Mouse (Mus musculus): ENCODE measurements around the gene Dxo.
A peak's percentile ranks its signal among the peaks of the same experiment; 100 is the strongest.
"Not testable (repeated sequence)": the region's sequence is repeated elsewhere in the genome, so short reads cannot be mapped to it uniquely, and the experiment has no call there.

Dxo gene

DNA sequence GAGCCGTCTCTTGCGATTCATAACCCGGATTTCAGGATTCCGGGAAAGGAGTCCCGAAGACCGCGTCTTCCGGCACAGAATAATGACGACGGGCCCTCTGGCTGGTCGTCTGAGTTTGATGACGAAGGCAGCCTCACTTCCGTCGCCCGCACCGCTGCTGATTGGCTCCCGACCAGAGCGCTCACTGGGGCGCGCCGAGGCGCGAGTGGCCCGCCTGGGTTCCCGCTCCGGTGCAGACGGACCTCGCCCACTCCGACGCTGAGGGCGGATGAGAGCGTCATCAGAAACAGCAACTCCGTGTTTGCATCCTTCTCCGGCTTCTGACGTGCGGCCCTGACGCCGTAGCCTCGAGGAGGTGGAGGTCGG, at the start of gene Dxo, which contains the start of gene Stk19:
Gene Dxo (plus strand): TSS at position 164 of the 366 bp plus-strand sequence.
Gene Stk19 (minus strand): TSS at position 90 of the 366 bp plus-strand sequence.
- DNase-seq (ENCODE audit: extremely low spot score, low read depth, low spot score): peak; percentile 93

DNA sequence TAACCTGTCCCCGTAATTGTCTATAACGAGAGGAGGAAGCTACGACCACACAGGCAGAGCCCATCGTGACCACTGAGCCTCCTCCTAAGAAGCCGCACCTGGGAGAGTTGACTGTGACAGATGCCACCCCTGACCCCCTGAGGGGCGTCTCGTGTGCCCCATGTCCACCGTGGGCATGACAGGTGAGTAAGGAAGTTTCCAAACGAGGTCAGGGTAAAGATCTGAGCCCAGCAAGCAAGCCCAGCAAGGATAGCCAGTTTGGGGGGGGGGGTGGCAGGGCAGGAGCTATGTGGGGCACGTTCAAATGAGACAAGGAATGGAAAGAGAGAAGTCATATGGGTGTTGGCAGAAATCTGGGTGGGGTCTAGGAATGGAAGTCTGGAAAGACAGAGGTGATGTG, 41.8 kb upstream of the Dxo start:
- no peak for DNase-seq (ENCODE audit: extremely low spot score, low read depth, low spot score)

DNA sequence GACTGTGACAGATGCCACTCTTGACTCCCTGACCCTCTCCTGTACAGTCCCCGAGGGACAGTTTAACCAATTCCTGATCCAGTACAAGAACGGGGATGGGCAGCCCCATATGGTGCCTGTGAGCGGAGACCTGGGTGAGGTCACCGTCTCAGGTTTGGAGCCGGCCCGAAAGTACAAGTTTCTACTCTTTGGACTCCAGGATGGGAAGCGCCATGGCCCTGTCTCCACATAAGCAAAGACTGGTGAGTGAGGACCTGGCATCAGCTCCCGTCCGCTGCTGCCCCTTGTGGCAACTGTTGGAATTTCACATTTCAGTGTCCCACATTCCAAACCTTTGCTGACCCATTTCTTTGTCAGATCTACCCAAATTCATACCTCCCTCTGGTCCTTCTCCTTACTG, 41.2 kb upstream of the Dxo start:
- DNase-seq (ENCODE audit: extremely low spot score, low read depth, low spot score): no peak

DNA sequence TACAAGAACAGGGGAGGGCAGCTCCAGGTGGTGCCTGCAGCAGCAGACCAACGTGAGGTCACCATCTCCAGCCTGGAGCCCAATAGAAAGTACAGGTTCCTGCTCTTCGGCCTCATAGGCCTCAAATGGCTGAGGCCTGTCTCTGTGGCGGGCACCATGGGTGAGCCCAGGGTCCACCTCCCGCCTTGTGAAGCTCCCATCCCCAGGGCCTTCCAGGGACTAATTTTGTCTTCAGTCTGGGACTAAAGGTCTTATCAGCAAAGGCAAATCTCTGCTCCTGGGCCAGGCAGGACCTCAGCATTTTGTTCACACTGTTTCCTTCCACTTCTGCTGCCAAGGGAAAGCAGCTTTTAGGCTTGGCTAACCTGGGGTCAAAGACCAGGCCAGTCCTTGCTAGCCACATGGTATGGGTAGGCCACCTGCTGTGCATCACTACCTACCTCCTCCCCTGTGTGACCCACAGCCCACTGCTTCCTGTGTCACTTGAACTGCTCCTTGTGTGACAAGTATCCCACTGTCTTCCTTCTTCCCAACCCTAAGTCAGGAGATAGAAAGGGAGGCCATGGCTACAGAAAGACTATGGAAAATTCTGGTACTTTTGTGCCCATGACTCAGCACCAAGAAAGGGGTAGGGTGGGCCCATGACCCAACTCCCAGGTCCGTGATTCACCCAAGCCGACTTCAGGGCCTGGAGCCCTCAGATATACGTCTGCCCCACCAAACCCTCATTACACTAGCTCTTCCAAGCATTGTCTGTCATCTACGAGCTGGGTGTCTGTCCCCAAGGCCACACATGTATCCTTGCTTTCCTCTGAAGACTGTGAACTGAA, 40.3 kb upstream of the Dxo start:
- no peak for DNase-seq (ENCODE audit: extremely low spot score, low read depth, low spot score)

DNA sequence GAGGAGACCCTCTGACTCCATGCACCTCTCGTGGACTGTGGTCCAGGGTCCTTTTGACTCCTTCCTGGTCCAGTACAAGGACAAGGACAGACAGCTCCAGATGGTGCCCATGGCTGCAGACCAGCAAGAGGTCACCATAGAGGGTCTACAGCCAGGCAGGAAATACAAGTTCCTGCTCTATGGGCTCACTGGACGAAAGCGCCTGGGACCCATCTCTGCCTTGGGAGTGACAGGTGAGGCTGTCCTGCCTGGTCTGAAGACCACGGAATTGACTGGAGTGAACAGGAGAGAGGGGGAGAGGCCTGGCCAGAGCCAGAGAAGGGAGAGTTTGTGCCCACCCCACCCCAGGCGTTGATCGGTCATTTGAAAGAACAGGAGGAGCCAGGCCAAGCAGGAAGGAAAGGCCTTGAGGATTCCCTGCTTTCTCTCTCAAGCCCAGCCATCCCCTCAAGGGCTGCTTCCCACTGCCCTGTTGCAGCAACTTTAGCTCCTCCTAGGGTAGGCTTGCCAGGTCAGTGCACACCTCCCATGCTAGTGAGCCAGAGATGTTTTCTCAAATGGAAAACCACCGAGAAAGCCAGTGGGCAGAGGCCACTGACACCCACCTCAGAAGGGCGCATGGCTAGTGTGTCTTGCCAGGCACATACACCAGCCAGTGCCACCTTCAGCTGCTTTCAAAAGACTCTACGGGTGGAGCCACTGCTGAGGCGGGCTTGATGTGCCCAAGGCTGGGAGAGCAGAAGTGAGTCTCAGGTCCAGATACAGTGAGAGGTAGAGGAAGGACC, 39.4 kb upstream of the Dxo start:
- DNase-seq (ENCODE audit: extremely low spot score, low read depth, low spot score): not testable (repeated sequence)

DNA sequence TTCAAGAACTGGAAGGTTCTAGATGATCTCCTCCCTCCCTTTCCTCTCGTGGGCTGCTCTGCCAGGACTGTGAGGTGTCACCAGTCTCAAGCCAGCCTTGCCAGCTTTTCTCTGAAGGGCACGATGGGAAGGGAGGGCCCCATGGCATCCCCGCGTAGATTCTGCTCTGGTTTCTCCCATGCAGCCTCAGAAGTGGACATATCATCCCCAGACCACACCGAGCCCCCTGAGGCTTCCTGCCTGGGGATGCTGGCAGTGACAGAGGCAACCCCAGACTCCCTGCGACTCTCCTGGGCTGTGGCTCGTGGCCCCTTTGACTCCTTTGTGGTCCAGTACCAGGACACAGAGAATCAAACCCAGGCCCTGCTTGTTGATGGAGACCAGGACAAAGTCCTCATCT, 38.7 kb upstream of the Dxo start:
- DNase-seq (ENCODE audit: extremely low spot score, low read depth, low spot score): not testable (repeated sequence)

DNA sequence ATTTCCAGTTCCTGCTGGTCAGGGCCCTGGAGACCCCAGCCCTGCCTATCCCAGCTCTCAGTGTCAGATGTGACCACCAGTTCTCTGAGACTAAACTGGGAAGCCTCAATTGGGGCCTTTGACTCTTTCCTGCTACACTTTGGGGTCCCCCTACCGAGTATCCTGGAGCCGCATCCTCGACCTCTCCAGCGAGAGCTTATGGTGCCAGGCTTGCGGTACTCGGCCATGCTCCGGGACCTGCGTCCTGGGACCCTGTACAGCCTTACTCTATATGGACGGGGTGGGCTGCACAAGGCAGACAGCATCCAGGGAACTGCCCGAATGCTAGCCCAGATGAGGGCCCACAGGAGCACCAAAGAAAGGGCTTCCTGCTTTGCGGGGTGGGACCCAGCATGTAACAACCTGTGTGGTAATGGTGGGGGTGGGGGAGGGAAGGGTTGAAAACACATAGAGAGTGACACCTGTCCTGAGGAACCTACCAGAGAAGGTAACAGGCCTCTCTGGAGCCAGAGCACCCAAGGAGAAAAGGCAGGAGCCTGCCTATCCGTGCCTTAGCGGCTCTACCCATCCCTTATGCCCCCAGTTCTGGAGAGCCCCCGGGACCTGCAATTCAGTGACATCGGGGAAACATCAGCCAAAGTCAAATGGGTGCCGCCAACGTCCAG, 37.8 kb upstream of the Dxo start:
- DNase-seq (ENCODE audit: extremely low spot score, low read depth, low spot score): no peak

DNA sequence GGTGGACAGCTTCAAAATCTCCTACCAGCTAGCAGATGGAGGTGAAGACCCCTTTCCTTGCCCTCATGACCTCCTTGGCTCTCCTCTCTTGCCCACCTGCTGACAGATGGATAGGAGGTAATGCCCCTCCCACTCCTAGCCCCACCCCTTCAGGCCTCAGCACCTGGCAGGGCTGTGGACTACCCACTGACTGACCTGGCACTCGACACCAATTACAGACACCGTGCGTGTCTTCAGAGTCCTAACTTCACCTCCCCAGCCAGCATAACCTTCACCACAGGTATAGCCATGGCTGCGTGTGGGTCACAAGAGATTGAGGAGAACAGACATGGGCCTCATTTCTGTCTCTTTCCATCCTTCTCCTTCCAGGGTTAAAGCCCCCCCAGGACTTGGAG, 37.3 kb upstream of the Dxo start:
- no peak for DNase-seq (ENCODE audit: extremely low spot score, low read depth, low spot score)

DNA sequence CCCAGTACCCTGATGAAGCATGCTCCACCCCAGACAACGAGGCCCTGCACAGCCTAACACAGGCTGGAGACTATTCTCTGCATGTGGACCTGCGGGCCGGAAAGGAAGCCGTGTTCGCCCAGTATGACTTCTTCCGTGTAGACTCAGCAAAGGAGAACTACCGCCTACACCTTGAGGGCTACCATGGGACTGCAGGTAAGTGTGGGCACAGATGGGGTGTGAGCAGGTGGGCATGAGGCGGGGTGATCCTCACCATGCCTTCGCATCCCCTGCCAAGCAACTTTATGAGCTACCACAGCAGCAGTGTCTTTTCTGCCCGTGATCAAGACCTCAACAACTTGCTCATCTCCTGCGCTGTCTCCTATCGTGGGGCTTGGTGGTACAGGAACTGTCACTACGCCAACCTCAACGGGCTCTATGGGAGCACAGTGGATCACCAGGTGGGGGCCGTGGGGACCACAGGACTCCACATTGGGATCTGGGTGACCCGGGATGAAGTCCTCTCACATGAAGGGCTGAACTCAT, 36.0 kb upstream of the Dxo start:
- DNase-seq (ENCODE audit: extremely low spot score, low read depth, low spot score): not testable (repeated sequence)

DNA sequence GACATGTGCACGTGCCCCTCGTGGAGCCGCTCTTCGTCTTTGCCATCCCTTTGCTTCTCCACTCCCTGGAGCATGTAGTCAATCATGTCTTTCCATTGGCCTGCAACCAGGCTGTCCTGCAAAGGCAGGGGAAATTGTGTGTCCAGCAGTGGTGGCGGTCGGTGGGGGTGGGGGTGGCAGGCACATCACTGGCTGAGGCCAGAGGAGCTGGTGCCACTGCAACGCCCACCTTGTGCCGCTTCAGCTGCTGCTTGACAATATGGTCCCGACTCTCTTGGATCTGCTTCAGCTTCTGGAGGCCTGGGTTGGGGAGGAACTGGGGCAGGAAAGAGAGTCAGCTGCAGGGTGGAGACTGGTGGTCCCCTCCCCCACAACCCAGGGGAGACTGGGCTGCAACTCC, 34.1 kb upstream of the Dxo start:
- not testable (repeated sequence) for DNase-seq (ENCODE audit: extremely low spot score, low read depth, low spot score)

DNA sequence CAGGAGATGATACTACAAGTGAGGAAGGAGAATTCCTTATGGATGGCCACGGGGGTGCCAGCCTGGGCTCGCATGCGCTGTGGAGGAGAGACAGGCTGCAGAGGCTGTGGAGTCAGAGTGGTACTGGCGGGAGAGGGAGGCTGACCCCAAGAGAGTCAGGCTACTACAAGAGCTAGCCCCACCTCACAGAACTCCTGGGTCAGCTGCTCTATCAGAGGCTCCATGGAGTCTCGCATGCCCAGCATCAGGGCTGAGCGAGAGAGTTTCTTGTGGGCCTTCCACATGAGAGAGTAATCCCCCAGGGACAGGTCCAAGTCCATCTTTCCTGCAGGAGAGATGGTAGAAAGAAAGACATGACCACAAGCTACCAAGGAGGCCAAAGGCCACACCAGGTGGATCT, 33.5 kb upstream of the Dxo start:
- DNase-seq (ENCODE audit: extremely low spot score, low read depth, low spot score): not testable (repeated sequence)

DNA sequence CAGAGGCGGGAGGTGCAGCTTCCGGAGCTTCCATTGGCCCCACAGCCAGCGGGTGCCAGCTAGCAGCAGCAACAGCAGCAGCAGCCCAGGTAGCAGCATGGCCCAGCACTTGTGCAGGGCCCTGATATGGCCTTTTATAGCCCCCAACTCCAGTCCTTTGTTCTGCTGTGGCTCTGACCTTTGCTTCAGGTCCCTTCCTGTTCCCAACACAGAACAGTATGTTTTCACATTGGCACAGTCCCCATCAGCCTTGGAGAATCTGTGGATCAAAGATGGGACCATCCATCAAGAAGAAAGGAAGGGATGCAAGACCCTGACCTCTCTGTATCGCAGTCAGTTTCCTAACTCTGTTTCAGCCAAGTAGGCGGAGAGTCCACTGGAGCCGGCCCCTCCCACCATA, 32.5 kb upstream of the Dxo start, which contains the start of gene Cyp21a1:
Gene Cyp21a1 (minus strand): TSS at position 261 of the 400 bp plus-strand sequence.
- not testable (repeated sequence) for DNase-seq (ENCODE audit: extremely low spot score, low read depth, low spot score)

DNA sequence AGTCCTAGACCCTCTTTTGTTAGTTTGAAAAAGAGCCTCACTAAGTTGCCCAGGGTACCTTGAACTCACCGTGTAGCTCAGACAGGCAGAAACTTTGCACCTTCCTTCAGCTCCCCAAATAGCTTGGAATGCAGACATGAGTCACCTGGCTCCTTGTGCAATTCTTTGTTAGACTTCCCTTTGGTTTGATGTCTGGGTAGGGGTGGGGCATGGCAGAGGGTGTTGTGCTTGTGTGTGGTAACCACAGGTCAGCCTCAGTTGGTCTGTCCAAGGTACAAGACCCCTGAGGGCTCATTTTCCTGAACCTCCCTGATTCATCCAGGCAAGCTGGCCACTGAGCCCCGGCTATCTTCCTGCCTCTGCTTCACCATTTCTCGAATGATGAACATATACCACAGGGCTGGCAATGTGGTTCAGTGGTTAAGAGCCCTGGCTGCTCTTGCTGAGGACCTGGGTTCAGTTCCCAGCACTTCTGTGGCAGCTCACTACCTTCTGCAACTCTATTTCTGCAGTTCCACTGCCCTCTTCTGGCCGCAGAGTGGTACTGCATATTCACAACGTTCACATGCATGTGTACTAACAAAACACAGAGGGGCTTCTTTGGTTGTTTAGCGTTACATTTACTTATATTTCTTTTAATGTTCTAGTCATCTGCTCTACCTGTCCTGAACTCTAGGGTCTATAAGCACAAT, 31.8 kb upstream of the Dxo start:
- DNase-seq (ENCODE audit: extremely low spot score, low read depth, low spot score): no peak

DNA sequence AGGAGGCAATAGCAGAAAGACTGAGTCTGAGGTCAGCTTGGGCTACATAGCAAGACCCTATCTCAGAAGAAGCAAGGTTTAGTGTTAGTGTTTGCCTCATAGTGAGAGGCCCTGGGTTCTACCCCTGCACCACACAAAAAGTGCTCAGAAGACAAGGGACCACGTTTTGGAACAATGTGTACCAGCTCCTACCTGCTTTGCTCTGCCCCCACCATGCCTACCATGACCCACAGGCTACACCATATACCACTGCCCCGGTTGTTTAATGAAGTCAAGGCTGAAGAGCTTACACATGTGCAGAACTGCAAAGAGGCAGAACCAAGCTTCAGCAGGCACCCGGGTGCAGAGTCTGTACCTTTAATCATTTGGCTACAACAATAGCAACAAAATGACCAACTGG, 29.6 kb upstream of the Dxo start:
- no peak for DNase-seq (ENCODE audit: extremely low spot score, low read depth, low spot score)

DNA sequence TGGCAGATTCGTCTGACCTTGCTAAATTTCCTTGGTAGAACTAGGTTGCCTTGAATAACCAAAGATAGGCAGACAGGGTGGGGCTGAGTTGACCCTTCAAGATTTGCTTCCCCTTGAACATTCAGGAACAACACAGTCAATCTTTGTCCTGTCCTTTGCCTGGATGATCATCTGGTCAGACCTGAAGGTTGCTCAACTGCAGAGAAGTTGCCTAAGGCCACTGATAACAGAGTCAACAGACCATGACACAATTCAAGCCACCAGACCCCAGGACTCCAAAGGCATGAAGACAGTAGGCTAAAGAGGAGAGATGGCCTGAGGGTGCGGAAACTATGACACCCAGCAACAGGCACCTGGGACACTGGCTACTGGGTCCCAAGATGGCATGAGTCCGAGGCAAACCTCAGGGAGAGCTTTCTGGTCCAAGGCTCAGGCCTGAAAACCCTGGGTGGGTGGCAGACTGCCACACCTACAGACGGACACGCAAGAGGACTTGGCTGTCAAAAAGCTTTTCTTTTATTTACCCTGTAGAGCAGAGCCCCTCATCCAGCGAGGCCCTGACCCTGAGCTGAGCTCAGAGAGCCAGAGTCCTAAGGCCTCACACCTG, 28.1 kb upstream of the Dxo start:
- no peak for DNase-seq (ENCODE audit: extremely low spot score, low read depth, low spot score)

DNA sequence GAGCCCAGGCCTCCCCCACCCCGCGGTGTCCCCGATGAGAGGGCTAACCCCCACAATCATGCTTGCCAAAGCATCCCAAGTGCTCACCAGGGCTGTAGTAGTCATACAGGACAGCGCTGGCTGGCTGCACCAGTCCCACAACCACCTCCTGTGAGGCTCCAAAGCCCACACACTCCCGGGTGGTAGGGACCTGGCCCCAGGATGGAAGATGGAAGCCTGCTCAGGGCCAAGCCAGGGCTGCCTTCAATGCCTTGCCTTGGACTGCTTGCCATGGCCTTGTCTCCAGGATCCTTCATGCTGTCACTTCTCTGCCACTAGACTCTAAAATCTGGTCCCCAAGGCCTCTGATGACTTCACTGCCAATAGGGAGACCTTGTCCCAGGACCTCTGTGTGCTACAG, 26.4 kb upstream of the Dxo start:
- not testable (repeated sequence) for DNase-seq (ENCODE audit: extremely low spot score, low read depth, low spot score)

DNA sequence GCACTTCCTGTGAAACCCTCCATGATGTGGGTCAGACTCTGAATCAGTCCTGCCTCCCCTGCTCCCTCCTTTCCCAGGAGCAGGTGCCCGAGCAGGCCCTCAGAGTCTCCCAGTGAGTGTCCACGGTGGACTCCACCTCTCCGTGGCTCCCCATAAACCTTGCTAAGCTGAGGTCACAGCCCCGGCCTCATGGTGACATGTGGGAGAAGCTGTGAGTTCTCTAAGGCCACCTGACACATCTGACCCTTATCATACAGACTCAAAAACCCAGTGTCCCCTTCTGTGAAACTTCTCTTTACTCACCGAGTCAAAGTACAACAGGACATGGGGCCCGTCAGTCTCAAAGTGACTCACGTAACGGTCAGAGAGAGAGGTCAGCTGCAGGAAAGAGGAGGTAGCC, 26.0 kb upstream of the Dxo start:
- DNase-seq (ENCODE audit: extremely low spot score, low read depth, low spot score): not testable (repeated sequence)

DNA sequence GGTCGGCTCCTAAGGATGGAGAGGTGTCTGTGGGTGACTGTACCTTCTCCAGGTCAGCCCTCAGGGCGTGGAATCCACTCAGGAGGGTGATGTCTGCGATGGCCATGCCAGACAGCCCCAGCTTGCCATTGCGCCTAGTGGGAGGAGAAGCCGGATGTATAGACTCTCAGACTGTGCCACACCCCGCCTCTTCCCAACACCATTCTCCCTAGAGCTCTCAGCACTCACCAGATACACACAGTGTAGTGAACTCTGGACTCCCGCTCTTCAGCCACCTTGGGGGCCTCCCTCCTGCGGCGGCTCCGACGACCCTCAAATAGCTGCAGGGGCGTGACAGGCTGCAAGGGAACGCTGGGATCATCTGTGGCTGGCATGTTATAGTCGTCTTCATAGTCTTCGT, 25.5 kb upstream of the Dxo start:
- DNase-seq (ENCODE audit: extremely low spot score, low read depth, low spot score): no peak

DNA sequence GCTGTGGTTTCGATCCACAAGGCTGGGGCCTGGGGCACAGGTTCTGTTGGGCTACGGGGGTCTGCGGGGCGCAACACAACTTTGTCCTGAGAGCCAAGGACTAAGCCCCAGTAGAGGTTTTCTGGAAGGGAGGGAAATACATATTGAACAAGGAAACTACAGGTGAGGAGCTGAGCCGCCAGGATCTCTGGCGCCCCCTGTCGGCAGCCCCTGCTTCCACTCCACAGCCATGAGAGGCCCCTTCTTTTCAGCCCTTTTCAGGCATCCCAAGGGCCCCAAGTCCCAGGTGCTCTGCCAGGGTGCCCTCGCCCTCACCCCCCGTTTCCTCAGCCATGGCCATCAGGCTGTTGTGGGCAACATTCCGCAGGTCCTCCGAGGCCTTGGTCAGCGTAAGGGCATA, 23.1 kb upstream of the Dxo start:
- not testable (repeated sequence) for DNase-seq (ENCODE audit: extremely low spot score, low read depth, low spot score)

DNA sequence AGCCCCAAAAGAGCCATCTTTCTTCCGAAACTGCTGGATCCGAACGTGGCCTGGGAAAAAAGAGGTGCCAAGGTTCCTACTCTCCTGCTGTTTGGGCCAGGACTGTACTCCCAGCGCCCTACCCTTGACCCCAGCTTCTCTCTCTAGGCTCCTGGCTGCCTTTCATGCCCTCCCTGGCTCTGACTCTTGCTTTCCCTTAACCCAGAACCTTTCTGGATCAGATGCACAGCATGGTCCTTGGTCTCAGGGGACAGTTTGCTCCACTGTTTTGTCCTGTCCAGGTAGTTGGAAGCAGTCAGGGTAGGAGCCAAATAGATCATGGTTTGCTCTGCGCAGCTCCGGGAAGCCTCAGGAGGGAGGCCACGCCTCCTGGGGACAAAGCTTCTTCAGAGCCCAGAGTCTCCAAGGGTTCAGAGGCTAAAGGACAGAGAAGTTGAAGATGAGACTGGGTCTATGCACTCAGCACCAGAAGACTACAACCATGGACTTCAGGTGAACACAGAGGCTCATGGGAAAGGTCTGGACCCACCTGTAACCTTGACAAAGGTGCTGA, 21.9 kb upstream of the Dxo start:
- DNase-seq (ENCODE audit: extremely low spot score, low read depth, low spot score): no peak

Measured in hindlimb bud, embryonic 11.5 days (tissue).